Mouse (Mus musculus): ENCODE results near the gene Cldnd1.

Gene Cldnd1

DNA sequence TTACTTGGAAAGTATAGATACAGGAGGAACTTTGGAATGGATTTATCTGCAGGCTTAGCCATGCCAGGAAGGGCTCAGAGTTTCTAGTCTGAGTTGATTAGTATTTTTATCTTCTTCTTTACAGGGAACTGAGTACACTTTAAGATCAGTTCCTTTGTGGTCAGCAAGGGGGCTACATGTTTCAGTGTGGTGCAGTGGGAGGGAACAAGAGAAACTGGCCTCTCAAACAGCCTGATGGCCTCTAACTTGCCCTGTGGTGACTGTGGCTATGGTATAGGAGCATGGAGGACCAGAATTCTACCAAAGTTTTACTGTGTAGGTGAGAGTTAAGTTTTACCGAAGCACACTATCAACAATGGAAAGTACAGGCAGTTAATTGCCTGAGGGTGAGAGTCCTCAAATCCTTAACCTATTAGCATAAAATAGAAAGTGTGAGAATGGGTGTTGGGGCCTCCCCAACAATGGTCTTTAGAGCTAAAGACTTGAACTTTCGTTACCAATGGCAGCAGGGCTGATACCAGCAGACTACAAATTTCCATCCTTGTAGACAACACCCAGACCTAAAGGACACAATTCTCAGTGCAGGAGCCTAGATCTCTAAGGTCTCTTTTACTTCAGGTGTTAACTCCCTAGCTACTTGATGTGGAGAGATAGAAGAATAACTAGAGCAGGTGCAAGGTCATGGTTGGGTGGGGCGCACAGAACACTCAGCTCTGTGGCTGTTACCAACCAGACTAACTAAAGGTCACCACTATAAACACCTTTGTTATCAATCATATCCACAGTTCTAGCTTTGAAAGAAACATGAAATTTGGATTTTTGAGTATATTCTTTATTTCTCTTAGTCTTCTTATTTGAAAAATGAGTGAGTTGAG is 18.9 kb upstream of the Cldnd1 start:
- DNase-seq (ENCODE audit: extremely low spot score, low read depth, low spot score): no peak

DNA sequence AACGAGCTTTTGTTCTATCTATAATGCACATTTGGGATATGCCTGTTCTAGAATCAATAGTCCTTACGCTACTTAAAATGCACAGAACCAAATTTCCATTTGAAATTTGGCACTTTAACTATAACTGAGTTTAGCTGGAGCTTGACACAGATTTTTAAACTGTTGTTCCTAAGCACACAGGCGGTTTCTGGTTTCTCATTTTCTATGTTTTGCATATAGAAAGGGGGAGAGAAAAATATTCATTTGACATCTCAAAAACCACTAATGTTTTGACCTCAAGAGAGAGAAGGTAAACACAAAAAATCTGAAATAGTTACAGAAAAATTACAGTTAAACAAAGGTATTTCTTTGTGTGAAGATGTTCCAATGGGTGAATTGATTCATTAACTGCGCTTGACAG is 18.2 kb upstream of the Cldnd1 start:
- DNase-seq (ENCODE audit: extremely low spot score, low read depth, low spot score): no peak

DNA sequence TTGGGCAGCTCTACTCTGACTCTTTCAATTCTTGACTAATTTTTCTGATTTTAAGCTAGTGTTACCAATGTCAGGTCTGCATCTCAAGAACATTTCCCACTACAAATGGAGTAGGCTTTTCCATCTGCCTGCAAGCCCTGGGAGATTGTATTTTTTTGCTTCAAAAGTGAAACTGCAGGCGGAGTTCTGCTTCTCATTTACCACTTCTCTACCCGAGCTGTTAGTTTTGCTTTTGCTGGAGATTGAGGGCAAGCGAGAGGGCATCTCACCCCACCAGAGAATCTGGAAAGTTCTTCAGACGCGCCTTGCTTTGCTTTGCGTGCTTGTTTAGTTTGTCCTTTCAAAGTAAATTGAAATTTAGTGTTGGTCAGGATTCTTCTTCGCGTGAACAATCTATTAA is 15.5 kb upstream of the Cldnd1 start:
- DNase-seq (ENCODE audit: extremely low spot score, low read depth, low spot score): no peak

DNA sequence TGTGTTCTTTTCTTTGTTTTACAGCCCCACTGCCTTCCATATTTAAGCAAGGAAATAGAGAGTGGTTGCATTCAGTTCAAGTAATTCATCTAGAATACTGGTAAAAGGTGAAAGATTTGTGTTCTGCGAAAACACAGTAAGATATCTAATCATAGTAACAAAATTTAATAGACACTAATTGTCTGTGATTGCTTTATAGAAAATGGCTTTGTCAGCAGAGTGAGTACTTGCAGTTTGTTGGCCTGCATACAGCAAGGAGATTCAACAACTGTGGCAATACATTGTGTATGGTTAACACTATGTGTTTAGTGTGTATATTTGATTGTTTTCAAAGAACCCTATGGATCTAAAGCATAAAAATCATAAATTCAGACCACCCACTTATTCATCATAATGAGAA is 14.6 kb upstream of the Cldnd1 start:
- no peak for DNase-seq (ENCODE audit: extremely low spot score, low read depth, low spot score)

DNA sequence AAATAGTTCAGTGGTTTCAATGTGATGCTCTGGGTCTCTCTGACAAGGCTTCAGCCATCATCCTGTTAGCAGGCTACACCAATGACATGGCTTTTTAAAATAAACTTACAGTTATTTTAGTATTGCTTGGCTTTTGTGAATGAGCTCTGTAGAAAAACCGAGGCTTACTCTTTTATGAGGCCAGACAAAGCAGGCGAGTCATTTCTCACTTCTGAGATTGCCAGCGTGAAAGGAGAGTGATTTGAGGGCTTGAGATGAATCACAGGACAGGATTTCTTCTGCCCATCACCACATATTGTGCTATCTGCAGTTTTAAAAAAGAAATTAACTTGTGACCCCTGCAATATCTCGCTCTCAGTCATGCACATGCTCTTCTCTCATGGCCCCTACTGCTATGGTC is 12.7 kb upstream of the Cldnd1 start:
- no peak for DNase-seq (ENCODE audit: extremely low spot score, low read depth, low spot score)

DNA sequence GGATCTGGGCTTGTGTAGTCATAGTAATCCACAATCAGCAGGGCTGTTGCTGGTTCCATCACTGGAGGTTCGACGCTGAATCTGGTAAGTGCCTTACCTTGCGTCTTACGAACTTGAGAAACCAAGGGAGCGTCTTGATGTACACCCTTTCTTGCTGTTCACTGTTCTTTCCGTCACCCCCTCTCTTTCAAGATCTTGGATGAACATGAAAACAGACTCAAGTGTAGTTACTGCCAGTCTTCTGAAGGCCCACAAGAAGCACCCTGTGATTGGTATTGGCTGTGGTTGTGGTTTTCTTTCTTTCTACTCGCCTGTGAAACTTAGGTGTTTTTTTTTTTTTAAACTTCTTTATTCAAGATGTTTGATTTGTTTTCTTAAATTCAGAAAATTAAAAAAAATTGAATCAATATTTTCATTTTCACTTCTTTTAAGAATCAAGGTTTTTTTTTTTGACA is 9.0 kb upstream of the Cldnd1 start, which contains the start of gene Gpr15:
TSS of gene Gpr15 (minus strand) at position 405 of the 455 bp plus-strand sequence.
- DNase-seq (ENCODE audit: extremely low spot score, low read depth, low spot score): no peak

DNA sequence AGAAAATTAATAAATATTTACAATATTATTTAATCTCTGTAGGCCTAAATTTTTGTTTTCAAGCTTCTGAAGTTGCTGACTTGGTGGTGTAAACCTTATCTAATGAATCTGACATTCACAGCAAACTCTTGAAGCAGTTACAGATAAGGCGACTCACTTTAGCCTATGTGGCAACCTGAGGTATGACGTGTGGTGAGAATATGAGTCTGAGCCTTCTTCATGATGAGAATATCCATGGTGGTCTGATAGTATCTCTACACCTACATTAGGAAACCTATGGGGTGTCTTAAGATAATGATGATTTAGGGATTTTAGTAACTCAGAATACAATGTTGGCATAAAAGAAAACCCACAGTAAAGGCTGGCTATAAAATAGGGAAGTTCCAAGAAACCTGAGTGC is 5.4 kb upstream of the Cldnd1 start:
- DNase-seq (ENCODE audit: extremely low spot score, low read depth, low spot score): no peak

DNA sequence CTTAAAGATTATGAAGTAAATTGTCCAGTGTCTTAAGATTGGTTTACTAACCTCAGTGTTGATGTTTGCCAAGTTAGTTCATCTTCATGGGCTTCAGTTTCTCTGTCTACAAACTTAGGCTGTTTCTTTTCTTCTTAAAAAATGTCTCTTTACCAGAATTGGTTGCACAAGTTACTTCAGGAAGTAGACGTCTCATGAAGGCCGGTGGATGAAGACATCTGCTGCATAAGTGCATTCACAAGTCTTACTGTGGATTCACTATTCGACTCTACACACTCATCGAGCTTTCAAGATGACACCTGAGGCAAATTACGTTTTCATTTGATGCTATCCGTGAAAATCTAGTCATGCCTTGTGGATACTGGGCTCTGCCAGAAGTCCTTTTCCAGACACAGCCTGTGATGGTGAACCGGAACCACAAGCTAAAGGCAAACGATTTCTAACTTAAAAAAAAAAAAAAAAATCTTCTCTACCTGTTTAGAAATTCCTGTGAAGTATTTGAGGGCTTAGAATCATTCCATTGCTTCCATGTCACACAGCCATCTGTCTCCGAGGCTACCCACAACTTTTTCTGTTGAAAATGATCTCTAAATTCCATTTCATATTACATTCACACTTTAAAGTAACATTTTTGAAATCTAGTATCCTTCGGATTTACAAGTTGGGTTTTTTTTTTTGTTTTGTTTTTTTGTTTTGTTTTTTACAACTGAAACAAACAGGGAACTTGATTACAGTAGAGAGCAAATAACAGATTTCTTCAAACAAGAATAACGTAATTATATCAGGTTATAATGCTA is 832 bp upstream of the Cldnd1 start:
- DNase-seq (ENCODE audit: extremely low spot score, low read depth, low spot score): no peak

DNA sequence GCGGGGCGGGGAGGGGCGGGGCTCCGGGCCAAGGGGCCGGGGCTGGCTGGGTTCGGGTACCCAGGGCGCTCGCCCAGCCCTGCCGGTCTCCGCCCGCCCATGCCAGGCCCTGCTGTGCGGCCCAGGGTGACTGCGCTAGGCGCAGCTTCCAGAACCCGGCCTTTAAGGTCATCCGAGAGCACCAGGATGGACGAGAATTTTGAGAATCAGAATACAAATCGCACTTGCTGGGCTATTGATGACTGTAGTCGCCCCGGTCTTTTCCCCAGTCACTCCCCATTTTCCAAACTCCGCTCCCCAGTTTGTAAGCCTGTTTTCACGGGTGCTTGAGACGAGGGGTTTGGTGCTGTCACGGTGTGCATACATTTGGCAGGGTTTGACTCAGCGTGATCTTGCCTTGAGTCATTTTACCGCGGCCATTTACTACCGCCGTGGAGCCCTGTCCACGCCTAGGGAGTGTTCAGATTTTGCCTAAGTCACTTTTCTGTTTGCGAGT is 514 bp downstream of the Cldnd1 start:
- DNase-seq (ENCODE audit: extremely low spot score, low read depth, low spot score): no peak

DNA sequence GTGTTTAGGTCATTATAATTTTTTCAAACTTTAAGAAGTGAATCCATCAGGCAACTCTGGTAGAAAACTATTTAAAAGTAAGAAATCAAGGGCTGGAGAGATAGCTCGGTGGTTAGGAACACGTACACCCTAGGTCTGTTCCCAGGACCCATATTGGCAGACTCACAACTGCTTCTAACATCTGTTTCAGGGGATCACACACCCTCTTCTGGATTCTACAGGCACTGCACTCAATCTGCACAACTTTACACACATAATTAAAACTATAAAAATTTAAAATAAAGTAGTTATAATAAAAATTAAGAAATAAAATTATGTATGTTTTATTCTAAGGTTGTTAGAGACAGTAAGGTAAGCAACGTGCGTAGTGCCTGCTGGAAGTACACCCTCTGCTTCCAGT is 10.5 kb downstream of the Cldnd1 start:
- no peak for DNase-seq (ENCODE audit: extremely low spot score, low read depth, low spot score)

DNA sequence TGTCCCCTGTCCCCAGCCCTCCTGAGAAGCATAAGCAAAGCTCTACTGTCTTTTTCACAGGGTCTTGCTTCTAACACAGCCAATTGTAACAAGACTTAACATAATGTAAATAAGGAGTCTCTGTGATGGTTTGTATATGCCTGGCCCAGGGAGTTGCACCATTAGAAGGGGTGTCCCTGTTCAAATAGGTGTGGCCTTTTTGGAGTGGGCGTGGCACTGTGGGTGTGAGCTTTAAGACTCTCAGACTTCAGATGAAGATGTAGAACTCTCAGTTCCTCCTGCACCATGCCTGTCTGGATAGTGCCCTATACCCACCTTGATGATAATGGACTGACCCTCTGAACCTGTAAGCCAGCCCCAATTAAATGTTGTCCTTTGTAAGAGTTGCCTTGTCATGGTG is 11.1 kb downstream of the Cldnd1 start:
- no peak for DNase-seq (ENCODE audit: extremely low spot score, low read depth, low spot score)

DNA sequence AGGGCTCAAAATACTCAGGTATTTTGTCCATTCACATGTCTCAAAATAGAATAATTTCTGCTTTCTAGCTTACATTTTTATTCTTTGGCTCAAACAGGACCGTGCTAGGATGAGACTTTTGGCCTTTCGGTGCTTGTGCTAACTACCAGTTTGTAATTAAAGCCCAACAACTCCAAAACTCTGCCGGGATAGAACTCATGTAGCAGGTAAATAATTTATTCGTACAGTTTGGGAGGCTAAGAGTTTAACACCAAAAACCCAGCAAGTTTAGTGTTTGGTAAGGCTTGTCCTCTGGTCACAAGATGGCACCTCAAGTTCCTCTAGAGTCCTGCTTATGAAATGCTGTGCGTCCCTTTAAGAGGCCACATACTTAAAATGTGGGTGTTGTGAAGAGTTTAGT is 13.0 kb downstream of the Cldnd1 start:
- no peak for DNase-seq (ENCODE audit: extremely low spot score, low read depth, low spot score)

DNA sequence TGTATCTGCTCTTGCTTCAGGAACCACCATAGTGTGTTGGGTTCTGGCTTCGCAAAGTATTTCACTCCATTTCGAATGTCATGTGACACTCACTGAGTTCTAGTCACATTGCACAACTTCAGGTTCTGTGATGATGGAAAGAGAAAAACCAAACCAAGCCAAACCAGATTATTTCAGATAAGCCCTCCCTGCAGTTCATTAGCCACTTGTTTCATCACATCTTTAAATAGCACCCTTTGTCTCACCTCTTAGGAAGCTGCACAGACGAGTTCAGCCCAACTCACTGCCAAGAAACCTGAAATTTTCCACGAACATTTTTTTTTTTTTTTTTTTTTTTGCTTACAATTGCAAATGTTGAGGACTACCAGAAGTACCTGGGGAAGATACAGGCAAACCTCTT is 19.0 kb downstream of the Cldnd1 start:
- no peak for DNase-seq (ENCODE audit: extremely low spot score, low read depth, low spot score)

DNA sequence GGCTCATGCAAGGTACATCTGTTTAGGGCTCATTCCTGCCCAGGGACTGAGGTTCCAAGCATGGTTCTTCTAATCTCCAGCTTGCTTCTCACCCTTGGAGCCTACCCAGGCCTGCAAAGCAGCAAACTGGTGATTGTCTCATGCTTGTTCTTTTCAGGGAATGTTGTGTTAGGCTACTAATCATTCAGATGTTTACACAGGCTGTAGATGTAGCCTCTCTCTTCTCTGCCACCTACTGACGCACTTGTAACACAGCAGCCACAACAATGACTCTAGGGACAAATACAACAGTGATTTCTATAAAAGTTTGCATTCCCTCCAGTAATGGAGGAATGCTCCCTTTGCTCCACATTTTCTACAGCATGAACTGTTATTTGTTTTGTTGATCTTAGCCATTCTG is 23.6 kb downstream of the Cldnd1 start:
- no peak for DNase-seq (ENCODE audit: extremely low spot score, low read depth, low spot score)

DNA sequence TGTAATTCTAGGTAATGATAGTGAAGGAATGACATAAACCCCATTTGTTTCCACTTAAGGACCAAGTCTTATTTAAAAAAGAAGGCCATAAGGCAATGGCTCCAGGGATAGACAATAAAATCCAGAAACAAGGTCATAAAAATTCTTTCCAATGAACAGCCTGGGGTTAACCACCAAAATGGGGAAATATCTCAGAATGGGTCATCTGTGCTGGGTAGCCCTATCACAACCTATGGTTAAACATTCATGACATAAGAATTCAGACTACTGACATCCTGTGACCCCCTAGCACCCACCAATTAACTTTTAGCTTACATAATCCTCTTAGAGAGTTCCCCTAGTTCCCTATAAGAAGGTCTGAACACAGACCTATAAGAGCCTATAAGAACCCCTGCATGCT is 28.5 kb downstream of the Cldnd1 start:
- peak; percentile 20 for DNase-seq (ENCODE audit: extremely low spot score, low read depth, low spot score)

DNA sequence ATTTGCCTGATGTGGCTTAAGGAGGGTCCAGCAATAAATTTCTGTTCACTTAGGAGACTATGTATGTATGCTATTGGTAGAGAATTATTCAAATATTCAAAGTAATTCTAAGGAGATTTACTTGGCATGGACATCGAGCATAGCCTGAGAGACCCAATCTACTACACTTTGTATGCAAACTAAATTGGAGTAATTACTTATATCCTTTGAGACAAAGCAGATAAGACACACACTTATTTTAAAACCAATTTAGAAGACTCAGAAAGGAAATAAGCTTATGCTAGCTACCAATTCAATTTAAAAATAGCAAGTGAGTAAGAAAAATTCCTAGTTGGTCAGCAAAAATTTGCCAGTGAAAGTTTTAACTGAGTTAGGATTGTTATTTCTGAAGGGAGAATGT is 35.4 kb downstream of the Cldnd1 start, which contains the start of gene Olfr172:
TSS of gene Olfr172 (minus strand) at position 101 of the 400 bp plus-strand sequence.
- DNase-seq (ENCODE audit: extremely low spot score, low read depth, low spot score): no peak
